Mouse (Mus musculus) kidney, postnatal 4 days (tissue): Measurements from ENCODE around the gene B830017H08Rik.
A peak's percentile ranks its signal among the peaks of the same experiment; 100 is the strongest.

Experiments
- DNase-seq, 2 experiments: peaks; one replicate each; pipeline ENCODE4 v3.0.0; 2021; ENCODE audit warnings: mixed read lengths in 2 of 2

Gene B830017H08Rik

GRCm38 (mm10) chr16:17809711-17810110, 23.2 kb upstream of the B830017H08Rik start:
- peak; percentile 71 to 78 for DNase-seq

GRCm38 (mm10) chr16:17812120-17812519, 20.8 kb upstream of the B830017H08Rik start:
- peak in 1 of 2 experiments; percentile 60 for DNase-seq

- DNase-seq: peak in 1 of 2 experiments; percentile 58
Measured at GRCm38 (mm10) chr16:17813173-17813572, 19.7 kb upstream of the B830017H08Rik start.

GRCm38 (mm10) chr16:17815411-17816402, 17.2 kb upstream of the B830017H08Rik start:
- peak; percentile 75 to 83 for DNase-seq

GRCm38 (mm10) chr16:17816528-17816927, 16.4 kb upstream of the B830017H08Rik start:
- DNase-seq: no peak

GRCm38 (mm10) chr16:17826500-17826899, 6.4 kb upstream of the B830017H08Rik start:
- DNase-seq: no peak

GRCm38 (mm10) chr16:17828229-17828628, 4.7 kb upstream of the B830017H08Rik start:
- no peak for DNase-seq

GRCm38 (mm10) chr16:17828867-17829266, 4.1 kb upstream of the B830017H08Rik start:
- peak; percentile 55 to 60 for DNase-seq

GRCm38 (mm10) chr16:17830385-17831178, 2.3 kb upstream of the B830017H08Rik start:
- DNase-seq: peak in 1 of 2 experiments; percentile 45

- DNase-seq: peak in 1 of 2 experiments; percentile 43
Measured at GRCm38 (mm10) chr16:17831781-17832180, 1.1 kb upstream of the B830017H08Rik start.

GRCm38 (mm10) chr16:17833321-17833680, 380 bp downstream of the B830017H08Rik start:
- peak; percentile 40 to 49 for DNase-seq

GRCm38 (mm10) chr16:17833681-17834399, 919 bp downstream of the B830017H08Rik start:
- DNase-seq: peak; percentile 58 to 66

- no peak for DNase-seq
Measured at GRCm38 (mm10) chr16:17834543-17834942, 1.6 kb downstream of the B830017H08Rik start.

- DNase-seq: peak in 1 of 2 experiments; percentile 40
Measured at GRCm38 (mm10) chr16:17835481-17835880, 2.6 kb downstream of the B830017H08Rik start.

GRCm38 (mm10) chr16:17838051-17838450, 5.1 kb downstream of the B830017H08Rik start, which contains the start of gene Car15:
Car15 (minus strand) TSS chr16:17838364.
- peak in 1 of 2 experiments; percentile 37 for DNase-seq

- DNase-seq: no peak
Measured at GRCm38 (mm10) chr16:17839976-17840375, 7.1 kb downstream of the B830017H08Rik start.

GRCm38 (mm10) chr16:17842437-17842836, 9.5 kb downstream of the B830017H08Rik start:
- no peak for DNase-seq

GRCm38 (mm10) chr16:17843701-17844365, 10.9 kb downstream of the B830017H08Rik start:
- DNase-seq: no peak

GRCm38 (mm10) chr16:17848431-17848830, 15.5 kb downstream of the B830017H08Rik start:
- no peak for DNase-seq

- DNase-seq: peak; percentile 37 to 50
Measured at GRCm38 (mm10) chr16:17848928-17849327, 16.0 kb downstream of the B830017H08Rik start.

GRCm38 (mm10) chr16:17849486-17849885, 16.6 kb downstream of the B830017H08Rik start:
- no peak for DNase-seq

GRCm38 (mm10) chr16:17851331-17851730, 18.4 kb downstream of the B830017H08Rik start:
- DNase-seq: no peak
